Mouse (Mus musculus) lung, postnatal 0 days (tissue): Measurements from ENCODE around the gene Rnf31. TPM values are rescaled to one million over a fixed set of nuclear protein-coding genes. Genes with fewer than 3 reads are reported as not detected.

Experiments used
- ATAC-seq: fragments of 200-750 bp; cut with Nextera tagmentation; 2 replicates; pipeline ENCODE4 v1.8.0; 2017; ENCODE audit warnings: moderate library complexity
- DNase-seq: peaks from one replicate; pipeline ENCODE4 v3.0.0-alpha.2; 2016; ENCODE audit warnings: low spot score
- H3K27ac ChIP-seq: fragments of 300-500 bp; sonication (generic); 2 replicates; pipeline ENCODE4 v1.5.1; 2014; ENCODE audit warnings: antibody characterized with exemption, mild to moderate bottlenecking, low read length, mixed read lengths
- H3K27me3 ChIP-seq: fragments of 300-500 bp; sonication (generic); replicated peaks from 2 replicates; pipeline ENCODE4 v1.6.1; 2014; ENCODE audit warnings: low read length, mixed read lengths; ENCODE audit not compliant: insufficient read depth
- H3K36me3 ChIP-seq: fragments of 300-500 bp; sonication (generic); 2 replicates; pipeline ENCODE4 v1.6.1; 2014; ENCODE audit warnings: low read length, mixed read lengths; ENCODE audit not compliant: insufficient read depth
- H3K4me1 ChIP-seq: fragments of 300-500 bp; sonication (generic); 2 replicates; pipeline ENCODE4 v1.6.1; 2014; ENCODE audit warnings: antibody characterized with exemption, low read depth, low read length, mixed read lengths; ENCODE audit not compliant: insufficient read depth
- H3K4me2 ChIP-seq: fragments of 300-500 bp; sonication (generic); replicated peaks from 2 replicates; pipeline ENCODE4 v1.6.1; 2014; ENCODE audit warnings: low read depth, mild to moderate bottlenecking, low read length, moderate library complexity, mixed read lengths
- H3K4me3 ChIP-seq: fragments of 300-500 bp; sonication (generic); 2 replicates; pipeline ENCODE4 v1.5.1; 2014; ENCODE audit warnings: low read depth, low read length
- H3K9ac ChIP-seq: fragments of 300-500 bp; sonication (generic); replicated peaks from 2 replicates; pipeline ENCODE4 v1.6.1; 2014; ENCODE audit warnings: low read depth, mild to moderate bottlenecking
- H3K9me3 ChIP-seq: fragments of 300-500 bp; sonication (generic); 2 replicates; pipeline ENCODE4 v1.6.1; 2016; ENCODE audit warnings: low read length, mixed read lengths
- CTCF ChIP-seq: IDR thresholded peaks from 2 replicates; pipeline ENCODE4 v1.5.1; 2016; ENCODE audit warnings: antibody characterized with exemption, mild to moderate bottlenecking
- EP300 ChIP-seq: IDR thresholded peaks from 2 replicates; pipeline ENCODE4 v1.6.1; 2016; ENCODE audit warnings: antibody characterized with exemption, mild to moderate bottlenecking, control low read depth
- WGBS: fragments of 180-500 bp; shearing (Covaris S2); extraction: QIAGEN DNeasy Blood & Tissue Kit; methylation state at CpG from one replicate; pipeline ENCODE4 v1.1.7; 2014; 5-methylcytosine and 5-hydroxymethylcytosine counted together
- polyA plus RNA-seq: library from polyadenylated mRNA; unstranded; fragments of >200 nt; fragmentation: Nextera tagmentation; extraction: Ambion mirVana; gene quantifications from 2 replicates; pipeline ENCODE4 v1.2.1, GENCODE M21; 2015

The Rnf31 gene
- polyA plus RNA-seq, 1 experiment from 2014 or later, result 24.1 TPM

- peak within 1 kb of the TSS; percentile 17; the same call in 1 of the 2 replicates for H3K4me3 ChIP-seq
- H3K4me2 ChIP-seq, result peak within 1 kb of the TSS; percentile 48
- no peaks in the 10 kb centered on the region for H3K36me3 ChIP-seq
- DNase-seq, result peak; percentile 87
- H3K4me1 ChIP-seq, result no peaks in the 10 kb centered on the region; the same call in 1 of the 2 replicates
- ATAC-seq, result peak; percentile 91
- TF ChIP-seq CTCF (peak; percentile 53), EP300 (no peak)
- no peak within 1 kb of the TSS for H3K9ac ChIP-seq
- no peak within 1 kb of the TSS for H3K27ac ChIP-seq
- H3K9me3 ChIP-seq, result no peaks in the 10 kb centered on the region
- WGBS, result 15% methylated on average over 21 of the region's 21 CpGs
- no peaks in the 10 kb centered on the region for H3K27me3 ChIP-seq
Measured at GRCm38 (mm10) chr14:55617822-55618221, 26.3 kb downstream of the Rnf31 start, which contains the start of gene Rec8. Rec8 (plus strand) TSS chr14:55618037.

DNA sequence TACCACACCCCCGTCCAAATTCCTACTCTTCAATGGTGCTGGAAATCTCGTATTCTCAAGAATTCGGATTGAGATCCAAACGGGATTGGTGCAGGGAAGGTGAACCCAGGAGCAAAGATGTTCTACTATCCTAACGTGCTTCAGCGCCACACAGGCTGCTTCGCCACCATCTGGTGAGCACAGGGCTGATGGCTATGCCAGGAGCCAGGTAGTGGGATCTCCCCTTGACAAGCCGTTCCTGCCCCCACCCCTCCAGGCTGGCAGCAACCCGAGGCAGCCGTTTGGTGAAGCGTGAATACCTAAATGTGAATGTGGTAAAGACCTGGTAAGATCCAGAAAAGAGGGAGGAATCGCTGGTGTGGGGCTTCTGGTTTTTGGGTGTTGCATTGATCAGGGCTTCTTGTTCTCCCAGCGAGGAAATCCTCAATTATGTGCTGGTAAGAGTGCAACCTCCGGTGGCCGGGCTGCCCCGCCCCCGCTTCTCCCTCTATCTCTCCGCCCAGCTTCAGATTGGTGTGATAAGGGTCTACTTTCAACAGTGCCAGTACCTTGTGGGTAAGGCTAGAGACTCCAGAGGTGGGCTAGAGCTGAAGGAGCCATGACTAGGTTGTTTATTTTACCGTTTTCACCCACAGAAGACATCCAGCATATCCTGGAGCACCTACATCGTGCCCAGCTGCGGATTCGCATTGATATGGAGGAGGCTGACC, 27.1 kb downstream of the Rnf31 start:
- Histone ChIP-seq H3K27ac (no peak overlapping the region), H3K9ac (no peak overlapping the region), H3K27me3 (no peaks in the 10 kb centered on the region), H3K36me3 (no peaks in the 10 kb centered on the region), H3K9me3 (no peaks in the 10 kb centered on the region), H3K4me2 (peak overlapping the region; percentile 48), H3K4me1 (no peaks in the 10 kb centered on the region; the same call in 1 of the 2 replicates), H3K4me3 (peak overlapping the region; percentile 17; the same call in 1 of the 2 replicates)
- DNase-seq, result no peak
- TF ChIP-seq EP300 (no peak), CTCF (no peak)
- no peak for ATAC-seq
- WGBS, result 23% methylated on average over 22 of the region's 22 CpGs

DNA sequence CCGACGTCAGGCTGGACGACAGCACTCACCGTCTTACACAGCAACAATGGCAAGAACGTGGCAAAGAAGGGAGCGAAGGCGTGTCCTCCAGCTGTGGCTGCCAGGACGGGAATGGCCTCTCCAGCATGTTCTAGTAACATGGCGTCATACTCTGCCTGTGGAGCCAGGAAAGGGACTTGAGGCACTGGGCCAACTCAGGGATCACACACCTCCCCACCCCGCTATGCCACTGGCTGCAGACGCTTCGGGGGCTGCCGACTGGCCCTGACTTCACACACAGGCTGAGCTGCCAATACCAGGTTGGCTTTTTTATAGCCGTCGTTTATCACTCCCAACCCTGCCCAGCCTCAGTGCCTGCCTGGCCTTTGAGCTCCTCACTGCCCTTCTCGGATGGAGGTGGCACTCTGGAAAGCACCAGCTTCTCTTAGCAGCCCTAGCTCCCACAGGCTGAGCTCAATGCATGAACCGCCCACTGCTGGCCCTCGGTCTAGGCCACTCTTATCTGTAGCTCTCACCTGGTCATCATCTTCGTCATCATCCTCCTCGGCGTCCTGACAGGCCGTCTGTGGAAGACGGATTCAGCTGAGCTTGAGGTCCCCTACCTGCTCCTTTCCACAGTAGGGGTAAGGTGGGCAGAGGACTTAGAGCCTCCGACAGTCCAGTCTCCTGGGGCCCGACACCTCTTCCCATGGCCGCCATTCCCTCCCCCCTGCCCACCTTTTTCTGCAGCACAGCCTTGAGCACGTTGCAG, 36.7 kb downstream of the Rnf31 start:
- no peak overlapping the region for H3K4me2 ChIP-seq
- no peak overlapping the region for H3K4me3 ChIP-seq
- no peak for DNase-seq
- WGBS, result 89% methylated on average over 26 of the region's 27 CpGs
- no peaks in the 10 kb centered on the region for H3K4me1 ChIP-seq
- H3K9ac ChIP-seq, result no peak overlapping the region
- no peak overlapping the region for H3K27ac ChIP-seq
- TF ChIP-seq CTCF, result no peak
- H3K36me3 ChIP-seq, result peaks cover 14% of the 10 kb centered on the region; the same call in 1 of the 2 replicates
- no peaks in the 10 kb centered on the region for H3K9me3 ChIP-seq
- ATAC-seq, result no peak
- no peaks in the 10 kb centered on the region for H3K27me3 ChIP-seq

DNA sequence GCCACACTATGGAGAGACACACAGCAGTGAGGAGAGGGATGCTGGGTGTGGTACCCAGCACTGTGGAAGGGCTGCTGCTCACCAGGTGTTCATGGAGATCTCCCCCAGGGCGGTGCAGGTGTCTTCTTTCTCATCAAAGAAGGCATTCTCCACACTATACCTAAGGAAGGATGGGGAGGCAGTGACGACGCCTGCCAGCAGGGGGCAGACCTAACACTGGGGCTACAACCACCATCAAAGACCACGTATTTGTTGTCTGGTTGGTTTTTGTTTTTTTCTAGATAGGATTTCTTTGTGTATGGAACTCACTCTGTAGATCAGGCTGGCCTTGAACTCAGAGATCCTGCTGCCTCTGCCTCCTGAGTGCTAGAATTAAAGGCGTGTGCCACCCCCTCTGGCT, 37.8 kb downstream of the Rnf31 start:
- 0 out of 2 replicates have a peak, but pooled peaks have one; percentile 13 for ATAC-seq
- DNase-seq, result no peak
- no peak overlapping the region for H3K9ac ChIP-seq
- H3K9me3 ChIP-seq, result no peaks in the 10 kb centered on the region
- no peaks in the 10 kb centered on the region for H3K4me1 ChIP-seq
- WGBS, result 50% methylated on average over 5 of the region's 5 CpGs
- TF ChIP-seq CTCF, result peak; percentile 86
- TF ChIP-seq EP300, result no peak
- H3K36me3 ChIP-seq, result peaks cover 14% of the 10 kb centered on the region; the same call in 1 of the 2 replicates
- H3K4me2 ChIP-seq, result no peak overlapping the region
- H3K27me3 ChIP-seq, result no peaks in the 10 kb centered on the region
- no peak overlapping the region for H3K27ac ChIP-seq
- H3K4me3 ChIP-seq, result no peak overlapping the region

DNA sequence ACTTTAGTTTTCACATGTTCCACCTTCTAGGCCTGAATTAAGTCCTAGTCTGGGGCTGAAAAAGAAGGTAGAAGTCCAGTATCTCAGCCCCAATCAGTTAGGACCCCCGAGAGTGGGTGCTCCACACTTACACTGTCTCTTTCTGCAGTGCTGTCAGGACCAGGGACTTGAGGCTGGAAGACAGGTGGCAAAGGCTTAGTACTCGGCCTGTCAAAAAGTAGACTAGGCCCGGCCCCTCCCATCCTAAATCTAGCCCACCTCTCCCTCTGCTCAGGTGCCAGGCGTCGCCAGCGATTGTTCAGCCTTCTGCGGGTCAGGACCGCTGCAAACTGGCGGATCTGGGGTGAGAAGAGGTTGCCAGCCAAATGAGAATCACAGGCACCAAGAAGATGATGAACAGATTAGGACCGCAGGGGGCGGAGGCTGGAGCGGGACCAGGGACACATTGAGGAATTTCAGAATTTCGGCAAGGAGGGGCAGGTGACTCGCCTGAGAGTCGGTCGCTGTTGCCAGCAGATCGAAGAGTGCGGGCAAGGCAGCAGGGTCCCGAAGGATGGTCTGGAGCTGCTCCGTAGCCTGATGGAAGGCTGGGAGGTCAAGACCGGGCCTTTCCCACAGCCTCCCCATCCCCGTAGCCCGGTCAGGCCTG, 43.5 kb downstream of the Rnf31 start:
- WGBS, result 5% methylated on average over 23 of the region's 23 CpGs
- H3K36me3 ChIP-seq, result peaks cover 29% of the 10 kb centered on the region; the same call in 1 of the 2 replicates
- peak overlapping the region; percentile 50 for H3K9ac ChIP-seq
- no peaks in the 10 kb centered on the region for H3K27me3 ChIP-seq
- ATAC-seq, result peak; percentile 51; the same call in 1 of the 2 replicates
- no peak for TF ChIP-seq CTCF
- TF ChIP-seq EP300, result no peak
- peaks cover 3% of the 10 kb centered on the region; the same call in 1 of the 2 replicates for H3K4me1 ChIP-seq
- peak overlapping the region; percentile 39; the same call in 1 of the 2 replicates for H3K27ac ChIP-seq
- no peaks in the 10 kb centered on the region for H3K9me3 ChIP-seq
- peak overlapping the region; percentile 92 for H3K4me2 ChIP-seq
- H3K4me3 ChIP-seq, result peak overlapping the region; percentile 54
- no peak for DNase-seq

- Histone ChIP-seq H3K36me3 (peaks cover 35% of the 10 kb centered on the region; the same call in 1 of the 2 replicates), H3K9me3 (no peaks in the 10 kb centered on the region), H3K27me3 (no peaks in the 10 kb centered on the region), H3K4me2 (peak within 1 kb of the TSS; percentile 92), H3K4me3 (peak within 1 kb of the TSS; percentile 54), H3K9ac (peak within 1 kb of the TSS; percentile 50), H3K27ac (peak within 1 kb of the TSS; percentile 39; the same call in 1 of the 2 replicates), H3K4me1 (peaks cover 3% of the 10 kb centered on the region; the same call in 1 of the 2 replicates)
- 2% methylated on average over 33 of the region's 33 CpGs for WGBS
- DNase-seq, result peak; percentile 97
- no peak for TF ChIP-seq CTCF
- no peak for TF ChIP-seq EP300
- ATAC-seq, result peak; percentile 98
Measured at GRCm38 (mm10) chr14:55635523-55636007, 44.1 kb downstream of the Rnf31 start, which contains the start of gene Ipo4. Ipo4 (minus strand) TSS chr14:55635957.
